Mouse (Mus musculus) stomach, embryonic 14.5 days (tissue): ENCODE results near the gene Wfdc13. TPM values are rescaled to one million over a fixed set of nuclear protein-coding genes. Genes with fewer than 3 reads are reported as not detected.
"Not testable (repeated sequence)": the region's sequence is repeated elsewhere in the genome, so short reads cannot be mapped to it uniquely, and the experiment has no call there.

ENCODE experiments used
- ATAC-seq: fragments of 200-750 bp; cut with Nextera tagmentation; 2 replicates; pipeline ENCODE4 v1.8.0; 2017; ENCODE audit warnings: low read depth, moderate TSS enrichment; ENCODE audit not compliant: insufficient number of reproducible peaks, insufficient read depth, low FRiP score
- H3K27ac ChIP-seq: fragments of 300-500 bp; sonication (generic); 2 replicates; pipeline ENCODE4 v1.5.1; 2014; ENCODE audit warnings: mild to moderate bottlenecking, low read length, moderate library complexity, mixed read lengths
- H3K27me3 ChIP-seq: fragments of 300-500 bp; sonication (generic); 2 replicates; pipeline ENCODE4 v1.6.1; 2014; ENCODE audit warnings: low read length, control low read depth, mixed read lengths; ENCODE audit not compliant: control insufficient read depth, insufficient read depth
- H3K36me3 ChIP-seq: fragments of 300-500 bp; sonication (generic); 2 replicates; pipeline ENCODE4 v1.6.1; 2014; ENCODE audit warnings: mild to moderate bottlenecking, control low read depth, low read length, moderate library complexity, mixed read lengths; ENCODE audit not compliant: control insufficient read depth, insufficient read depth
- H3K4me1 ChIP-seq: fragments of 300-500 bp; sonication (generic); 2 replicates; pipeline ENCODE4 v1.6.1; 2014; ENCODE audit warnings: low read length, control low read depth, mixed read lengths; ENCODE audit not compliant: control insufficient read depth, insufficient read depth
- H3K4me2 ChIP-seq: fragments of 300-500 bp; sonication (generic); replicated peaks from 2 replicates; pipeline ENCODE4 v1.6.1; 2014; ENCODE audit warnings: low read depth, low read length, control low read depth
- H3K4me3 ChIP-seq: fragments of 300-500 bp; sonication (generic); 2 replicates; pipeline ENCODE4 v1.5.1; 2014; ENCODE audit warnings: low read depth, low read length, control low read depth
- H3K9ac ChIP-seq: fragments of 300-500 bp; sonication (generic); replicated peaks from 2 replicates; pipeline ENCODE4 v1.6.1; 2014; ENCODE audit warnings: low read depth, mild to moderate bottlenecking, control low read depth, low read length, moderate library complexity, mixed read lengths
- H3K9me3 ChIP-seq: fragments of 300-500 bp; sonication (generic); 2 replicates; pipeline ENCODE4 v1.6.1; 2016; ENCODE audit warnings: low read depth, low read length, control low read depth; ENCODE audit not compliant: control insufficient read depth
- WGBS: fragments of 180-500 bp; shearing (Covaris S2); extraction: QIAGEN DNeasy Blood & Tissue Kit; methylation state at CpG from one replicate; pipeline ENCODE4 v1.1.7; 2014; 5-methylcytosine and 5-hydroxymethylcytosine counted together
- polyA plus RNA-seq: library from polyadenylated mRNA; unstranded; fragments of >200 nt; fragmentation: Nextera tagmentation; extraction: Ambion mirVana; gene quantifications from 2 replicates; pipeline ENCODE4 v1.2.1, GENCODE M21; 2014

Gene Wfdc13
- polyA plus RNA-seq, 1 experiment from 2014 or later = 2.4 TPM

GRCm38 (mm10) chr2:164700959-164701358 lies 16.1 kb downstream of the Wfdc13 start:
- Histone ChIP-seq H3K4me1 (no peaks in the 10 kb centered on the region), H3K9me3 (no peaks in the 10 kb centered on the region), H3K4me2 (no peak overlapping the region), H3K27me3 (no peaks in the 10 kb centered on the region), H3K4me3 (no peak overlapping the region), H3K9ac (no peak overlapping the region), H3K36me3 (no peaks in the 10 kb centered on the region), H3K27ac (no peak overlapping the region)
- 0 out of 2 replicates have a peak, but pooled peaks have one; percentile 49 for ATAC-seq
- 45% methylated on average over 5 of the region's 5 CpGs for WGBS

DNA sequence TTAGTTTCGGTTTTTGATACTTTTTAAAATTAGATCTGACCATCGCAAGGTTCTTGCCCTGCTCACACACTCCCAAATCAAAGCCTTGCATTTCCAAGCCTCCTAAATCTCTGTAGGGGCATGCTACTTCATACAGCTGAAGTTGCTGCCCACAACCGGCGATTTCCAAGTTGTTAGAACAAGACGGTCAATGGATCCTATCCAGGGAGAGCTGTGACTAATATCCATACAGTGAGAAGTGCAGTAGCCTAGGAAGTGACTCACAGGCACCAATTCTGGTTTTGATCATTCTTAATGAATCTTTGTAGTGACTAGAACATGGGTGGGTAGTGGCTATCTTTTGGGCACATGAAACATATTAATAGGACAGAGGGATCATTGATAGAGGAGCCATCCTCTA lies 16.9 kb downstream of the Wfdc13 start:
- Histone ChIP-seq H3K9me3 (no peaks in the 10 kb centered on the region), H3K36me3 (no peaks in the 10 kb centered on the region), H3K4me1 (no peaks in the 10 kb centered on the region), H3K9ac (no peak overlapping the region), H3K4me3 (no peak overlapping the region), H3K27me3 (no peaks in the 10 kb centered on the region), H3K4me2 (no peak overlapping the region), H3K27ac (no peak overlapping the region)
- ATAC-seq = no peak
- 88% methylated on average over 5 of the region's 5 CpGs for WGBS

DNA sequence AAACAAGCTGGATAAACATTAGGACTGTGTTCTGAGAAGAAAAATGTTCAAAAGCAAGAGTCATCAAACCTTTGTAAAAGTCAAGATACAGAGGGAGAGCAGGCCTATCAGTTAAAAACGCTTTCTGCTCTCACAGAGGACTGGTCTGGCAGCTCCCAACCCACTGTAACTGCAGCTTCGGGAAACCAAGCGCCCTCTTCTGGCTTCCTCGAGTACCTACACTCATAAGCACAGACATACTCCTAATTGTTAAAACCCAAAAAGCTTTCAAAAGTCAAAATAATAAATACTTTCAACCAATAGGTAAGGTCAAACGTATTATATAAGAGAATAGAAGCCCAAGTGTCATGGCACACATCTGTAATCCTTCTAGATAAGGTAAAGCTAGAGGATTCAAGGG lies 19.3 kb downstream of the Wfdc13 start:
- H3K4me1 ChIP-seq = no peaks in the 10 kb centered on the region
- H3K4me3 ChIP-seq = no peak overlapping the region
- no peaks in the 10 kb centered on the region for H3K36me3 ChIP-seq
- no peak overlapping the region for H3K27ac ChIP-seq
- no peaks in the 10 kb centered on the region for H3K27me3 ChIP-seq
- H3K9ac ChIP-seq = no peak overlapping the region
- H3K9me3 ChIP-seq = no peaks in the 10 kb centered on the region
- no peak overlapping the region for H3K4me2 ChIP-seq
- WGBS = 79% methylated on average over 5 of the region's 5 CpGs
- ATAC-seq = no peak

GRCm38 (mm10) chr2:164705328-164705727 lies 20.4 kb downstream of the Wfdc13 start:
- Histone ChIP-seq H3K4me2 (no peak overlapping the region), H3K36me3 (no peaks in the 10 kb centered on the region), H3K27ac (no peak overlapping the region), H3K4me3 (no peak overlapping the region), H3K9ac (no peak overlapping the region), H3K9me3 (no peaks in the 10 kb centered on the region), H3K4me1 (no peaks in the 10 kb centered on the region), H3K27me3 (no peaks in the 10 kb centered on the region)
- no peak for ATAC-seq
- WGBS = over 99% methylated on average over 6 of the region's 6 CpGs

- Histone ChIP-seq H3K9me3 (no peaks in the 10 kb centered on the region), H3K4me2 (no peak overlapping the region), H3K36me3 (no peaks in the 10 kb centered on the region), H3K4me1 (no peaks in the 10 kb centered on the region), H3K27me3 (no peaks in the 10 kb centered on the region), H3K27ac (no peak overlapping the region), H3K4me3 (no peak overlapping the region), H3K9ac (no peak overlapping the region)
- WGBS = 90% methylated on average over 14 of the region's 14 CpGs
- ATAC-seq = no peak
Observed at GRCm38 (mm10) chr2:164705991-164706390, 21.1 kb downstream of the Wfdc13 start.

GRCm38 (mm10) chr2:164715005-164715404 lies 30.1 kb downstream of the Wfdc13 start, which contains the start of gene Spint5:
Gene Spint5 (plus strand): TSS chr2:164715305.
- Histone ChIP-seq H3K9ac (no peak within 1 kb of the TSS), H3K4me1 (no peaks in the 10 kb centered on the region), H3K4me3 (no peak within 1 kb of the TSS), H3K36me3 (no peaks in the 10 kb centered on the region), H3K27me3 (no peaks in the 10 kb centered on the region), H3K27ac (no peak within 1 kb of the TSS), H3K4me2 (no peak within 1 kb of the TSS), H3K9me3 (no peaks in the 10 kb centered on the region)
- ATAC-seq = no peak
- 69% methylated on average over 6 of the region's 6 CpGs for WGBS

DNA sequence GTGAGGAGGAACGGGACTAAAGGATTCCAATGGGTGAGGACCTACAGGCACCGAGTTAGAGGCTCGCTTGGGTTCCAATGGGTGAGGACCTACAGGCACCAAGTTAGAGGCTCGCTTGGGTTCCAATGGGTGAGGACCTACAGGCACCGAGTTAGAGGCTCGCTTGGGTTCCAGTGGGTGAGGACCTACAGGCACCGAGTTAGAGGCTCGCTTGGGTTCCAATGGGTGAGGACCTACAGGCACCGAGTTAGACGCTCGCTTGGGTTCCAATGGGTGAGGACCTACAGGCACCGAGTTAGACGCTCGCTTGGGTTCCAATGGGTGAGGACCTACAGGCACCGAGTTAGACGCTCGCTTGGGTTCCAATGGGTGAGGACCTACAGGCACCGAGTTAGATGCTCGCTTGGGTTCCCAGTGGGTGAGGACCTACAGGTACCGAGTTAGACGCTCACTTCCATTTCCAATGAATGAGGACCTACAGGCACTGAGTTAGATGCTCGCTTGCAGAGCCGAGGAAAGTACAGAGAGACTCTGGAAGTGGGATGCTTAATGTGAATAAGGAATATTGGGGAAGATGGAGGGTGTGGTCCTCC lies 31.4 kb downstream of the Wfdc13 start:
- ATAC-seq = not testable (repeated sequence)
- WGBS = 90% methylated on average over 20 of the region's 23 CpGs

DNA sequence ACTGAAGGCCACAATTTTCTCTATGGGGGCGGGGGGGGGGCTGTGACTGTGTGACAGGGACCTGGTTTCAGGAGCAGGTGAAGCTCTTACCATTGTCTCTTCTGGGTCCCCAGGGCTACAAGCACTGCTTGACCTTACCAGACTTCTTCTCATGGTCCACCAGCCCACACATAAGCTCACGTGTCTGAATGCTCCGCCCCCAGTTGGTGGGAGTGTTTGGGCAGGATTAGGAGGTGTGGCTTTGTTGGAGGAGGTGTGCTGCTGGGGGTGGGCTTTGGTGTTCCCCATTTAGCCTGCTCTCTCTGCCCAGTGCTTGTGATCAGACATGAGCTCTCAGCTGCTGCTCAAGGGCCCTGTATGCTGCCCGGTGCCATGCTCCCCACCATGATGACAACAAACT lies 38.4 kb downstream of the Wfdc13 start:
- Histone ChIP-seq H3K27me3 (no peaks in the 10 kb centered on the region), H3K4me3 (no peak overlapping the region), H3K9me3 (no peaks in the 10 kb centered on the region), H3K36me3 (no peaks in the 10 kb centered on the region), H3K4me2 (no peak overlapping the region), H3K27ac (no peak overlapping the region), H3K4me1 (no peaks in the 10 kb centered on the region), H3K9ac (no peak overlapping the region)
- WGBS = 74% methylated on average over 4 of the region's 4 CpGs
- ATAC-seq = no peak

More for the DNA sequence above, 31.4 kb downstream of the Wfdc13 start:
- not testable (repeated sequence) for H3K9me3 ChIP-seq, H3K36me3 ChIP-seq, H3K4me3 ChIP-seq, H3K4me2 ChIP-seq, H3K27me3 ChIP-seq, H3K4me1 ChIP-seq, H3K9ac ChIP-seq, H3K27ac ChIP-seq
